Mouse (Mus musculus) lung, postnatal 0 days (tissue): ENCODE results near the gene Loxl3.

Experiments used
- CTCF ChIP-seq: IDR thresholded peaks from 2 replicates; pipeline ENCODE4 v1.5.1; 2016; ENCODE audit warnings: antibody characterized with exemption, mild to moderate bottlenecking
- EP300 ChIP-seq: IDR thresholded peaks from 2 replicates; pipeline ENCODE4 v1.6.1; 2016; ENCODE audit warnings: antibody characterized with exemption, mild to moderate bottlenecking, control low read depth

DNA sequence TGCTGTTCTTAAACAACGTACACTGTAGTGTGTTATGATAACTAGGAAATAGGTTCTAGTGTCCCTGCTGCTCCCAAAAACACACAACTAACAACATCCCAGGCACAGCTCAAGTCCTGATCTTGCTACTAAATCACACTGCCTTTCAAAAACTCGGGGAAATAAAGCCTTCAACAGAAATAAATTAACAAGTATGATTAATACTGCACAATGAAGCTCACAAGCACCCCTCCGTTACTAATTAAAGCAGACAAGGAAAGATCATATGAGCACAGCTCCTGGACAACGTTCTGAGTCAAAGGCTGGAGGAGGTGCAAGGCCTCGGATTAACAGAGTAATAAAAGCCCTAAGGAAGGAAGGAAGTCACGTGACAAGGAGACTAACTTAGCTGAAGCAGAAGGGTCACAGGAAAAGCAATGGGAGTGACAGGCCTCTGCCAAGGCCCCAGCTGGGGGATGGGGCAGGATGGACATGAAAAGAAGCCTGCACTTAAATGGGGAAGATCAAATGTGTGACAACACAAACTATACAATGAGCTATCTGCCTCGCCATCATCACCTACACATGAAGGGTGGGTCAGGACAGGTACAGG lies 36.4 kb upstream of the Loxl3 start:
- TF ChIP-seq CTCF (no peak), EP300 (no peak)
